Mouse (Mus musculus) hindbrain, embryonic 12.5 days (tissue): Measurements from ENCODE around the gene Patl2. TPM values are rescaled to one million over a fixed set of nuclear protein-coding genes. Genes with fewer than 3 reads are reported as not detected.

Experiments
- ATAC-seq: fragments of 200-750 bp; cut with Nextera tagmentation; 2 replicates; pipeline ENCODE4 v1.8.0; 2017; ENCODE audit warnings: moderate TSS enrichment; ENCODE audit not compliant: low FRiP score
- H3K27ac ChIP-seq: fragments of 300-500 bp; sonication (generic); 2 replicates; pipeline ENCODE4 v1.5.1; 2016; ENCODE audit warnings: mild to moderate bottlenecking
- H3K27me3 ChIP-seq: fragments of 300-500 bp; sonication (generic); 2 replicates; pipeline ENCODE4 v1.6.1; 2016; ENCODE audit warnings: mild to moderate bottlenecking
- H3K36me3 ChIP-seq: fragments of 300-500 bp; sonication (generic); 2 replicates; pipeline ENCODE4 v1.6.1; 2016; ENCODE audit warnings: mild to moderate bottlenecking
- H3K4me1 ChIP-seq: fragments of 300-500 bp; sonication (generic); 2 replicates; pipeline ENCODE4 v1.6.1; 2016
- H3K4me2 ChIP-seq: fragments of 300-500 bp; sonication (generic); replicated peaks from 2 replicates; pipeline ENCODE4 v1.6.1; 2016; ENCODE audit warnings: mild to moderate bottlenecking
- H3K4me3 ChIP-seq: fragments of 300-500 bp; sonication (generic); 2 replicates; pipeline ENCODE4 v1.5.1; 2016; ENCODE audit warnings: mild to moderate bottlenecking
- H3K9ac ChIP-seq: fragments of 300-500 bp; sonication (generic); 2 replicates; pipeline ENCODE4 v1.6.1; 2016; ENCODE audit warnings: mild to moderate bottlenecking, moderate library complexity
- H3K9me3 ChIP-seq: fragments of 300-500 bp; sonication (generic); replicated peaks from 2 replicates; pipeline ENCODE4 v1.6.1; 2016; ENCODE audit warnings: mild to moderate bottlenecking
- WGBS: fragments of 180-500 bp; shearing (Covaris S2); methylation state at CpG from one replicate; pipeline ENCODE4 v1.1.7; 2016; 5-methylcytosine and 5-hydroxymethylcytosine counted together
- polyA plus RNA-seq: library from polyadenylated mRNA; unstranded; fragments of >200 nt; fragmentation: Nextera tagmentation; extraction: Ambion mirVana; gene quantifications from 2 replicates; pipeline ENCODE4 v1.2.1, GENCODE M21; 2016

Gene Patl2
- polyA plus RNA-seq, 1 experiment from 2014 or later, result not detected

- peaks cover 2% of the 10 kb centered on the region; the same call in 1 of the 2 replicates for H3K4me1 ChIP-seq
- no peaks in the 10 kb centered on the region for H3K27me3 ChIP-seq
- no peaks in the 10 kb centered on the region for H3K9me3 ChIP-seq
- H3K4me3 ChIP-seq, result no peak overlapping the region
- H3K9ac ChIP-seq, result no peak overlapping the region
- H3K36me3 ChIP-seq, result peaks cover 72% of the 10 kb centered on the region
- ATAC-seq, result no peak
- H3K27ac ChIP-seq, result no peak overlapping the region
- no peak overlapping the region for H3K4me2 ChIP-seq
- WGBS, result 59% methylated on average over 7 of the region's 7 CpGs
Observed at GRCm38 (mm10) chr2:122081728-122082456, 104.1 kb downstream of the Patl2 start.

Other genes starting within 250 kb of the Patl2 start
- gene Ctdspl2, start 230.2 kb downstream of the Patl2 start, polyA plus RNA-seq, result 56.1 and 57.7 TPM in 2 replicates
- gene Mageb3, start 230.1 kb downstream of the Patl2 start, polyA plus RNA-seq, result 0.40 and 0.60 TPM in 2 replicates
- 12.6 and 13.4 TPM in 2 replicates for gene Eif3j1, start 157.6 kb downstream of the Patl2 start, polyA plus RNA-seq
- gene Spg11, start 67.8 kb downstream of the Patl2 start, polyA plus RNA-seq, result 13.6 and 14.2 TPM in 2 replicates
- 134 and 143 TPM in 2 replicates for gene B2m, start 38.5 kb downstream of the Patl2 start, polyA plus RNA-seq
- not detected in 2 replicates for gene Trim69, start 25.5 kb downstream of the Patl2 start, polyA plus RNA-seq
- not detected in 2 replicates for gene Terb2, start 83 bp upstream of the Patl2 start, polyA plus RNA-seq
- gene Sord, start 48.6 kb upstream of the Patl2 start, polyA plus RNA-seq, result 19.3 and 20.0 TPM in 2 replicates
- not detected in 2 replicates for gene Duox2, start 112.3 kb upstream of the Patl2 start, polyA plus RNA-seq
- not detected in 2 replicates for gene Duoxa2, start 112.7 kb upstream of the Patl2 start, polyA plus RNA-seq
- gene Duoxa1, start 127.5 kb upstream of the Patl2 start, polyA plus RNA-seq, result 0.32 TPM in 1 of 2 replicates, not detected in the other
- gene Duox1, start 129.5 kb upstream of the Patl2 start, polyA plus RNA-seq, result 0.08 and 0.10 TPM in 2 replicates
- gene Shf, start 183.0 kb upstream of the Patl2 start, polyA plus RNA-seq, result 9.1 and 10.7 TPM in 2 replicates
- 0.10 and 0.15 TPM in 2 replicates for gene Slc28a2, start 240.3 kb upstream of the Patl2 start, polyA plus RNA-seq